Mouse (Mus musculus) lung, embryonic 14.5 days (tissue): Measurements from ENCODE around the gene Nat10. TPM values are rescaled to one million over a fixed set of nuclear protein-coding genes. Genes with fewer than 3 reads are reported as not detected.
A peak's percentile ranks its signal among the peaks of the same experiment; 100 is the strongest.

Experiments used
- ATAC-seq: fragments of 200-750 bp; cut with Nextera tagmentation; 2 replicates; pipeline ENCODE4 v1.8.0; 2017; ENCODE audit warnings: mild to moderate bottlenecking, moderate TSS enrichment, moderate library complexity; ENCODE audit not compliant: insufficient read depth
- DNase-seq: peaks from one replicate; pipeline ENCODE4 v3.0.0-alpha.2; 2015
- H3K27ac ChIP-seq: fragments of 300-500 bp; sonication (generic); 2 replicates; pipeline ENCODE4 v1.5.1; 2014; ENCODE audit warnings: low read depth, mild to moderate bottlenecking, moderate library complexity
- H3K27me3 ChIP-seq: fragments of 300-500 bp; sonication (generic); 2 replicates; pipeline ENCODE4 v1.6.1; 2014; ENCODE audit warnings: low read length, control low read depth; ENCODE audit not compliant: insufficient read depth
- H3K36me3 ChIP-seq: fragments of 300-500 bp; sonication (generic); 2 replicates; pipeline ENCODE4 v1.6.1; 2014; ENCODE audit warnings: control low read depth; ENCODE audit not compliant: insufficient read depth
- H3K4me1 ChIP-seq: fragments of 300-500 bp; sonication (generic); 2 replicates; pipeline ENCODE4 v1.6.1; 2014; ENCODE audit warnings: antibody characterized with exemption, control low read depth; ENCODE audit not compliant: insufficient read depth
- H3K4me2 ChIP-seq: fragments of 300-500 bp; sonication (generic); 2 replicates; pipeline ENCODE4 v1.6.1; 2014; ENCODE audit warnings: mild to moderate bottlenecking
- H3K4me3 ChIP-seq: fragments of 300-500 bp; sonication (generic); 2 replicates; pipeline ENCODE4 v1.5.1; 2014; ENCODE audit warnings: low read depth, low read length
- H3K9ac ChIP-seq: fragments of 300-500 bp; sonication (generic); 2 replicates; pipeline ENCODE4 v1.6.1; 2014
- H3K9me3 ChIP-seq: fragments of 300-500 bp; sonication (generic); 2 replicates; pipeline ENCODE4 v1.6.1; 2016; ENCODE audit warnings: low read depth, low read length, control low read depth
- CTCF ChIP-seq: IDR thresholded peaks from 2 replicates; pipeline ENCODE4 v1.5.1; 2016; ENCODE audit warnings: antibody characterized with exemption, low read depth
- WGBS: fragments of 180-500 bp; shearing (Covaris S2); extraction: QIAGEN DNeasy Blood & Tissue Kit; methylation state at CpG from one replicate; pipeline ENCODE4 v1.1.7; 2014; 5-methylcytosine and 5-hydroxymethylcytosine counted together
- polyA plus RNA-seq: library from polyadenylated mRNA; unstranded; fragments of >200 nt; fragmentation: Nextera tagmentation; extraction: Ambion mirVana; gene quantifications from 2 replicates; pipeline ENCODE4 v1.2.1, GENCODE M21; 2014

Gene Nat10
- polyA plus RNA-seq, 1 experiment from 2014 or later, result 35.6 TPM

DNA sequence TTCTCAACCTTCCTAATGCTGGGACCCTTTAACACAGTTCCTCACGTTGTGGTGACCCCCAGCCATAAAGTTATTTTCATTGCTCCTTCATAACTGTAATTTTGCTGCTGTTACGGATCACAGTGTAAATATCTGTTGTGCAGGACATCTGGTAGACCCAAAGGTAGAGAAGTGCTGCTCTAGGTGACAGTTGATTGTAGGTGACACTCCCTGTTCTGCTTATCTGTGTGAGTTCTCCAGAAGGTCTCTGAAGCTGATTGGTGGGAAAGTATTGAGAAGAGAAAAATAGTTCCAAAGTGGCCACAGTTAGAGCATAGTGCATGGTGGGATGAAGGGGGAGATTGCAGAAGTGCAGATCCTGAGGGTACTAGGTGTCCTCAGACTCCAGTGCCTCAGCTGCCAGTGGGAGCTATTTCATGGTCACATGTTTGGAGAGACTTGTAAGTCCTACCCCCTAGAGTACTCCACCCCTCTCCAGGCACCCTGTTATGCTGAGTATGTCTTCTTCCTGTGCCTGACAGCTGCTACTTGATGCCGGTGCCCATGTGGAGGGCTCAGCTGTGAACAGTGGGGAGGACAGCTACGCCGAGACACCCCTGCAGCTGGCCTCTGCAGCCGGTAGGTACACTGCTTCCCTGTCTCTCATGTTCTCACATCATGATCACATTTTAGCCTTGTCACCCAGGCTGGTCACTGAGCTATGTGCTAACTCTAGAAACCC is 53.9 kb downstream of the Nat10 start:
- H3K4me2 ChIP-seq, result no peak overlapping the region

DNA sequence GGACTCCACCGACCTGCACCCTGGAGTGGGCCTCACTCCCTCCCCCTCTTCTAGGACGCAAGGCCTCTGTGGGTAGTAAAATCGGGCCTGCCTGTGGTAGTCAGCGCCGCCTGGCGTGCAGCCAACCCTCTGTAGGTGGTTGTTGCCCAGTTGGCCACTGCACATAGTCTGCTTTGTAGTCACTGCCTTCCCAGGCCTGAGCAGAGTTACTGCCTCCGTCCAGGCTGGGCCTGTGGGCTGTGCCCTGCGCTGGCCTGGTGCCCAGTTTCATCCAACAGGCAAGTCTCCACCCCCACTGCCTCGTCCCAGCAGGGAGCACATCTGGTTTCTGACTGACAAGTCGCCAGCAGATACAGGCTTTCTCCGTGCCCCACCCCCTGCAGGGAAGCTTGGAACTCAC is 54.8 kb downstream of the Nat10 start:
- H3K9me3 ChIP-seq, result no peaks in the 10 kb centered on the region
- 0 out of 2 replicates have a peak, but pooled peaks cover 19% of the 10 kb centered on the region for H3K36me3 ChIP-seq
- ATAC-seq (peak; percentile 35), DNase-seq (peak; percentile 83)
- no peak for TF ChIP-seq CTCF
- no peak overlapping the region for H3K4me2 ChIP-seq
- H3K9ac ChIP-seq, result no peak overlapping the region
- H3K4me1 ChIP-seq, result peaks cover 9% of the 10 kb centered on the region; the same call in 1 of the 2 replicates
- H3K27me3 ChIP-seq, result 0 out of 2 replicates have a peak, but pooled peaks cover 4% of the 10 kb centered on the region
- no peak overlapping the region for H3K4me3 ChIP-seq
- WGBS, result 30% methylated on average over 11 of the region's 11 CpGs
- no peak overlapping the region for H3K27ac ChIP-seq

More for the DNA sequence above, 53.9 kb downstream of the Nat10 start:
- TF ChIP-seq CTCF, result no peak
- Histone ChIP-seq H3K27ac (no peak overlapping the region), H3K27me3 (0 out of 2 replicates have a peak, but pooled peaks cover 4% of the 10 kb centered on the region), H3K36me3 (0 out of 2 replicates have a peak, but pooled peaks cover 22% of the 10 kb centered on the region), H3K9ac (no peak overlapping the region), H3K4me3 (no peak overlapping the region), H3K9me3 (no peaks in the 10 kb centered on the region), H3K4me1 (peaks cover 12% of the 10 kb centered on the region; the same call in 1 of the 2 replicates)
- DNase-seq, result no peak
- ATAC-seq, result no peak
- 66% methylated on average over 6 of the region's 6 CpGs for WGBS

GRCm38 (mm10) chr2:103705826-103706225 is 55.2 kb downstream of the Nat10 start:
- DNase-seq (no peak), ATAC-seq (no peak)
- H3K27ac ChIP-seq, result no peak overlapping the region
- H3K9me3 ChIP-seq, result no peaks in the 10 kb centered on the region
- TF ChIP-seq CTCF, result no peak
- 0 out of 2 replicates have a peak, but pooled peaks cover 19% of the 10 kb centered on the region for H3K36me3 ChIP-seq
- WGBS, result 83% methylated on average over 4 of the region's 4 CpGs
- no peak overlapping the region for H3K4me2 ChIP-seq
- no peak overlapping the region for H3K9ac ChIP-seq
- H3K4me1 ChIP-seq, result peaks cover 9% of the 10 kb centered on the region; the same call in 1 of the 2 replicates
- 0 out of 2 replicates have a peak, but pooled peaks cover 4% of the 10 kb centered on the region for H3K27me3 ChIP-seq
- H3K4me3 ChIP-seq, result no peak overlapping the region

GRCm38 (mm10) chr2:103703865-103704264 is 57.2 kb downstream of the Nat10 start:
- DNase-seq (no peak), ATAC-seq (no peak)
- Histone ChIP-seq H3K4me2 (no peak overlapping the region), H3K27ac (no peak overlapping the region), H3K36me3 (0 out of 2 replicates have a peak, but pooled peaks cover 14% of the 10 kb centered on the region), H3K4me3 (no peak overlapping the region), H3K27me3 (0 out of 2 replicates have a peak, but pooled peaks cover 4% of the 10 kb centered on the region), H3K9me3 (no peaks in the 10 kb centered on the region), H3K4me1 (peaks cover 9% of the 10 kb centered on the region; the same call in 1 of the 2 replicates), H3K9ac (no peak overlapping the region)
- no peak for TF ChIP-seq CTCF
- 37% methylated on average over 4 of the region's 4 CpGs for WGBS

DNA sequence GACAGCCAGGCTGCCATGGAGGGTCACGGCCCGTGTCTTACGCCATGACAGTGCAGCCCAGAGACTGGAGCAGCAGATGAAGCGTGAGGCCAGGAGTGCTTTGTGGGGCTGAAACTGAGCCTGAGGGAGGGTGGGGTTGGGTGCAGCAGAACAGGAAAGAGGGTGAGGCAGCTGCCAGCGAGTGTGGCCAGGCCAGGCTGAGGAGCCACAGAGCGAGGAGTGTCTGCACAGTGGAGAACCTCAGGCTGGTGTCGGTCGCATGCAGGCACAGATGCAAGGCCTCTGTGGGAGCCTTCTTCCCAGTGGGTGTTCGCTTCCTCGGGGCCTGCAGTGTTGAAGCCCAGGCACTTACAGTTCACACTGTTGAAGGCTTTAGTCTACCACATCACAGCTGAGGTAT is 57.7 kb downstream of the Nat10 start:
- no peak overlapping the region for H3K27ac ChIP-seq
- WGBS, result 76% methylated on average over 10 of the region's 10 CpGs
- H3K36me3 ChIP-seq, result 0 out of 2 replicates have a peak, but pooled peaks cover 9% of the 10 kb centered on the region

DNA sequence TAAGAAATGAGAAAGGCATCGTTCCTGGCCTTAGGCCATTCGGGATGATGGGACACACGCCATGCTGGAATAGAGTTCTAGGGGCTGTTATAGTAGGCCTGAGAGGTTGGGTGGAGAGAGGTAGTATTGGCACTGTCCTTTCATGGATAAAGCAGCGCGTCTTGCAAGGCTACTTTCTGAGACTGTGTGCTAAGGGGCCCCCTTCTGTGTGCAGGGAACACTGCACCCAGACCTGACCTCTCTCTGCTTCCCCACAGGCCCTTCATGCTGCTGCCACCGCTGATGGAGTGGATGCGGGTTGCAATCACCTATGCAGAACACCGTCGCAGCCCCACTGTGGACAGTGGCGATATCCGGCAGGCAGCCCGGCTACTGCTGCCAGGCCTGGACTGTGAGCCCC is 60.6 kb downstream of the Nat10 start:
- WGBS, result 80% methylated on average over 12 of the region's 12 CpGs
- no peak for ATAC-seq
- no peak overlapping the region for H3K4me2 ChIP-seq
- TF ChIP-seq CTCF, result peak; percentile 53
- DNase-seq, result no peak
- H3K27ac ChIP-seq, result no peak overlapping the region
- no peaks in the 10 kb centered on the region for H3K9me3 ChIP-seq
- H3K4me3 ChIP-seq, result no peak overlapping the region
- H3K4me1 ChIP-seq, result no peaks in the 10 kb centered on the region
- H3K9ac ChIP-seq, result no peak overlapping the region
- H3K27me3 ChIP-seq, result no peaks in the 10 kb centered on the region
- H3K36me3 ChIP-seq, result 0 out of 2 replicates have a peak, but pooled peaks cover 5% of the 10 kb centered on the region

More for the DNA sequence above, 57.7 kb downstream of the Nat10 start:
- Histone ChIP-seq H3K9me3 (no peaks in the 10 kb centered on the region), H3K4me3 (no peak overlapping the region), H3K9ac (no peak overlapping the region), H3K4me1 (peaks cover 9% of the 10 kb centered on the region; the same call in 1 of the 2 replicates), H3K4me2 (no peak overlapping the region), H3K27me3 (no peaks in the 10 kb centered on the region)
- no peak for TF ChIP-seq CTCF
- no peak for DNase-seq
- ATAC-seq, result no peak

DNA sequence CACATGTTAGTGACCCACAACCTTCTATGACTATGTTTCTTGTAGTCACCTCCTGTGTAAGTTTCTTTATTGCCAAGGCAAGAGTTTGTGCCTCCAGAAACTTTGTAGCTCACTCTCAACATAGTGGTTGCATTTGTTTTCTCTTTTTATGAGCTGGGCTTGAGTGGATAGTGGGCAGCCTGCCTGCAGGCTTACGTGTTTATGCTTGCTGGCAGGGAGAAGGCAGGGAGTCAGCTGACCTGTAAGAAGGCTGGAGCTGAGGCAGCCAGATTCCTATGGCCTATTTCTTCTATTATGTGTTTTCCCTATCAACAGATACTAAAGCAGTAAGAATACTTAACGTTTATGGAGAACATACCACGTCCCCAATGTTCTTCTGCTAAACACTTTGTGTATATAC is 64.9 kb downstream of the Nat10 start:
- no peaks in the 10 kb centered on the region for H3K36me3 ChIP-seq
- H3K9me3 ChIP-seq, result no peaks in the 10 kb centered on the region
- DNase-seq (peak; percentile 71), ATAC-seq (peak; percentile 61; the same call in 1 of the 2 replicates)
- TF ChIP-seq CTCF, result no peak
- H3K4me3 ChIP-seq, result no peak overlapping the region
- WGBS, result 45% methylated on average over 3 of the region's 3 CpGs
- no peaks in the 10 kb centered on the region for H3K27me3 ChIP-seq
- H3K4me1 ChIP-seq, result no peaks in the 10 kb centered on the region
- H3K27ac ChIP-seq, result no peak overlapping the region
- H3K9ac ChIP-seq, result no peak overlapping the region
- H3K4me2 ChIP-seq, result no peak overlapping the region
